Mouse (Mus musculus) left cerebral cortex, postnatal 14 days (tissue): Measurements from ENCODE around the gene 6430550D23Rik. TPM values are rescaled to one million over a fixed set of nuclear protein-coding genes. Genes with fewer than 3 reads are reported as not detected.

Source experiments
- total RNA-seq, 2 experiments: library from RNA; stranded (reverse); gene quantifications; 2 replicates each; pipeline ENCODE4 v1.2.3; 2021

Gene 6430550D23Rik
- total RNA-seq, 2 experiments from 2014 or later, result 0.88 to 1.3 TPM

Other genes with a start within 250 kb of the 6430550D23Rik start
- gene Mmp24, start 232.6 kb downstream of the 6430550D23Rik start, total RNA-seq, result 10 to 100 TPM; 45.8 to 50.0 TPM
- 10 to 100 TPM; 45.7 to 50.3 TPM for gene BC029722, start 188.6 kb downstream of the 6430550D23Rik start, total RNA-seq
- 10 to 100 TPM; 65.3 to 67.6 TPM for gene Eif6, start 181.1 kb downstream of the 6430550D23Rik start, total RNA-seq
- gene Fam83c, start 173.1 kb downstream of the 6430550D23Rik start, total RNA-seq, result not detected
- gene Uqcc1, start 77.7 kb downstream of the 6430550D23Rik start, total RNA-seq, result 10 to 100 TPM; 45.8 to 50.2 TPM
- not detected for gene Gm15557, start 67.2 kb downstream of the 6430550D23Rik start, total RNA-seq
- under 1 TPM; 0.29 to 0.55 TPM for gene Gdf5, start 62.6 kb downstream of the 6430550D23Rik start, total RNA-seq
- gene Cep250, start 51.5 kb downstream of the 6430550D23Rik start, total RNA-seq, result 10 to 100 TPM; 15.1 to 16.3 TPM
- 100 to 1,000 TPM; 180 to 200 TPM for gene Ergic3, start 68 bp upstream of the 6430550D23Rik start, total RNA-seq
- gene Fer1l4, start 45.0 kb upstream of the 6430550D23Rik start, total RNA-seq, result not detected
- 1 to 10 TPM; 4.7 to 6.9 TPM for gene Spag4, start 57.2 kb upstream of the 6430550D23Rik start, total RNA-seq
- gene Cpne1, start 104.0 kb upstream of the 6430550D23Rik start, total RNA-seq, result 10 to 100 TPM; 24.0 to 26.0 TPM
- gene Rbm12, start 104.0 kb upstream of the 6430550D23Rik start, total RNA-seq, result 10 to 100 TPM; 25.5 to 30.2 TPM
- 10 to 100 TPM; 19.6 to 26.7 TPM for gene Gm28036, start 119.1 kb upstream of the 6430550D23Rik start, total RNA-seq
- gene Romo1, start 136.1 kb upstream of the 6430550D23Rik start, total RNA-seq, result 100 to 1,000 TPM; 183 to 205 TPM
- gene Nfs1, start 136.2 kb upstream of the 6430550D23Rik start, total RNA-seq, result 10 to 100 TPM; 35.3 to 37.1 TPM
- gene Rbm39, start 172.3 kb upstream of the 6430550D23Rik start, total RNA-seq, result 100 to 1,000 TPM; 259 to 277 TPM
- gene Phf20, start 188.5 kb upstream of the 6430550D23Rik start, total RNA-seq, result 10 to 100 TPM; 50.7 to 65.0 TPM